Mouse (Mus musculus) heart, adult 2 months (tissue): ENCODE data around the gene Olfr620.

Experiments
- CTCF ChIP-seq: fragments of 200-600 bp; IDR thresholded peaks from 2 replicates; pipeline ENCODE4 v1.8.1; 2022; ENCODE audit warnings: antibody characterized with exemption, mild to moderate bottlenecking, moderate library complexity
- EP300 ChIP-seq: fragments of 200-500 bp; IDR thresholded peaks from 2 replicates; pipeline ENCODE4 v1.6.1; 2011; ENCODE audit warnings: low read depth, low read length, control low read depth; ENCODE audit not compliant: insufficient read depth

DNA sequence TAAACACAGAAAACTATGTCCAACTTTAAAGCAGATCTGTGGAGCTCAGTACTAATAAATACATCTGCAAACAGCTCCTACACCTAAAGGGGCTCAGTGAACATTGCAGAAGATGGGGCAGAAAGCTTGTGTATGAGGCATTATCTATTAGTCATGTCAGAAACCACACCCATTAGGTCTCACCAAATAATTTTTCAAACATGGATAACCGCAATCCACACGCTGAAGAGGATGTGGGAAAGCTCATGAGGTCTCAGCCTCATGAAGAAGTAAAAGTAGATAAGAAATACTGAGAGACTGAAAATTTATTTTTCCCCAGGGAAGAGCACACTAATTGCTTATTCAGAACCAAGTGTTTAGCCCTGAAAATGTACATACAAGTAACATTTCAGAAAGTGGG, 4.9 kb downstream of the Olfr620 start:
- no peak for TF ChIP-seq CTCF
- no peak for TF ChIP-seq EP300
